Mouse (Mus musculus): ENCODE results near the gene Zscan4-ps1. TPM values are rescaled to one million over a fixed set of nuclear protein-coding genes. Genes with fewer than 3 reads are reported as not detected.

Zscan4-ps1 gene
- not detected for polyA plus RNA-seq (2014; fragmentation: Illumina TruSeq; extraction: RNeasy Lipid Tissue Mini Kit (QIAGEN cat#74804); ENCODE audit: low read depth, low replicate concordance)

DNA sequence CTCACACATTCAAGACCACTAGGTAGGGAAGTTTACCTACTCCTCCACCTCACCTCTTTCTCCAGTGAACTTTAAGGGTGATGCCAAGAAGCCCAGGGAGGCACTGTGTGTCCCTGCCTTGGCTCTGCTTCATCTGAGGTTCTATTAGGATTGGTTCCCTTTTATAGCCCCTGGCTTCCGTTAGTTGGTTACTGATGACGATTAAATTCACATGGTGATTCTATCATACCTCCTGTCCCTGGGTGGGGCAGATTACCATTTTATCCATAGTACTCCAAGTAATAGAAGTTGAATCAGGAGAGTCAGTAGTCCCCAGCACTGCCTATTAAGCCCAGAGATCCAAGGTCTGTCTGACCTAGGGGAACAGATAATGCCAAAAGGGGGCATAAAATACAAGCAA is at the start of gene Zscan4-ps1:
TSS of gene Zscan4-ps1 (minus strand) at position 101 of the 400 bp plus-strand sequence.

Other genes starting within 250 kb of the Zscan4-ps1 start
- gene Zscan4b, start 164.6 kb downstream of the Zscan4-ps1 start, polyA plus RNA-seq (2014; fragmentation: Illumina TruSeq; extraction: RNeasy Lipid Tissue Mini Kit (QIAGEN cat#74804); ENCODE audit: low read depth, low replicate concordance), result not detected
- not detected for gene Zscan4c, start 63.9 kb downstream of the Zscan4-ps1 start, polyA plus RNA-seq (2014; fragmentation: Illumina TruSeq; extraction: RNeasy Lipid Tissue Mini Kit (QIAGEN cat#74804); ENCODE audit: low read depth, low replicate concordance)
- gene Zscan4d, start 96.5 kb upstream of the Zscan4-ps1 start, polyA plus RNA-seq (2014; fragmentation: Illumina TruSeq; extraction: RNeasy Lipid Tissue Mini Kit (QIAGEN cat#74804); ENCODE audit: low read depth, low replicate concordance), result not detected
- not detected for gene Zscan4e, start 241.0 kb upstream of the Zscan4-ps1 start, polyA plus RNA-seq (2014; fragmentation: Illumina TruSeq; extraction: RNeasy Lipid Tissue Mini Kit (QIAGEN cat#74804); ENCODE audit: low read depth, low replicate concordance)

Data from sigmoid colon, adult 10 weeks (tissue).